Mouse (Mus musculus): ENCODE measurements at regions not wholly inside any gene's neighbourhood (a gene's known extent, or its start where the extent isn't known, plus 50 kb on each side); places are given as distances from the start of the nearest gene placed in this dataset.

- DNase-seq (ENCODE audit: low spot score) = no peak
Observed at GRCm38 (mm10) chr16:55582029-55582428, 256.7 kb downstream of the Nfkbiz start.

GRCm38 (mm10) chr16:55580827-55581226 is 257.9 kb downstream of the Nfkbiz start:
- no peak for DNase-seq (ENCODE audit: low spot score)

- no peak for DNase-seq (ENCODE audit: low spot score)
Observed at GRCm38 (mm10) chr16:55578686-55579085, 260.0 kb downstream of the Nfkbiz start.

DNA sequence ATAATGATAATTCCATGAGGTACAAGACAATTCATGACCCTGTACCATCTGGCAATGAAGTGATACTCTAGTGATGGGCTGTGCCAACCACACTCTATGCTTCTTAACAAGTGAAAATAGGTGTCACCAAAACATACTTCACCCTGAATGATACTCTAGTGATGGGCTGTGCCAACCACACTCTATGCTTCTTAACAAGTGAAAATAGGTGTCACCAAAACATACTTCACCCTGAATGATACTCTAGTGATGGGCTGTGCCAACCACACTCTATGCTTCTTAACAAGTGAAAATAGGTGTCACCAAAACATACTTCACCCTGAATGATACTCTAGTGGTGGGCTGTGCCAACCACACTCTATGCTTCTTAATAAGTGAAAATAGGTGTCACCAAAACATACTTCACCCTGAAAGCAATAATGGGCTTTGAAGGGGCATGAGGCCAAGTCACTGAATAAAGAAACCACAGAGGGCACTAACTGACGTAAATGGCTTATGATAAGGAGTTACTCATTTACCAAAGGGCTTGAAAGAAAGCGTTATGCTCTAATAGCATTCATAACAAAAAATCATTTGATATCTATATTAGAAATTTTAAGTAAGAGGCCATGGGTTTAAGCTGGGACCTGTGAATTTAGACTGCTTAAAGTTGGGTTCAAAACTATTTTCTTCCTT is 263.0 kb downstream of the Nfkbiz start:
- DNase-seq (ENCODE audit: low spot score) = peak; percentile 14

GRCm38 (mm10) chr16:55571106-55571505 is 267.6 kb downstream of the Nfkbiz start:
- DNase-seq (ENCODE audit: low spot score) = peak; percentile 58

DNA sequence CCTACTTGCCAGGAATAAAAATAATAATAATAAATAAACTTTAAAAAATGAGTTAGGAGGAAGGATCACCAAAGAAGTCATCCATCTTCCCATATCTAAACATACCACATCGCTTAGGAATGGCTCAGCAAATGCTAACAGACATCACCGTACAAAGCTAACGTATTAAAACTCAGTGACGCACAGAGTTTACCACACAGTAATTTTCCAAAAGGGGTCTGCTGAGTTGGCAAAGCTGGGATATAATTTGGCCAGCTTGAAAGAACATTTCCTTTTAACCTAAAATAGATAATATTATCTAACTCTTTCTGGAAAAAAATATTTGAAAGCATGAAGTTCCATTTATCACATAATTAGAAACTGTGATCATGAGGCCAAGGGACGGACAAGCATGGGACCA is 268.6 kb downstream of the Nfkbiz start:
- DNase-seq (ENCODE audit: low spot score) = peak; percentile 13

- no peak for DNase-seq (ENCODE audit: low spot score)
Observed at GRCm38 (mm10) chr16:55555821-55556535, 258.2 kb upstream of the Zpld1 start.

DNA sequence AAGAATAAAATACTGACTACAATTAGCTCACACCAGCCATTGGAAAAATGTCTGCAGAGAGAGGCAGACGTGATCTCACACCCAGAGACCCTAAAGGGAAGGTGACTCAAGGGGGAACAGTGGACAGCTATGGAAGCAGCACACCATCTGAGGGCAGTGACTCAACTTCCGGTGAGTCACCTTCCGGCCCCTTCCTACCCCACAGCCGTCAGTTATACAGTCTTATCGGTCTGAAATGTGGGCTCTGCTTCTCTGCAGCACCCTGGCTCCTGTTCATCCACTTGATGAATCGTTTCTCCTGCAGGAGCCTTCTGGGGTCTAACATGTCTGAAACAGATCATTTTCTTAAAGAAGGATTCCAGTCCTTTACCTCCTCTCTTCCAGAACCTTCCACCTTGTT is 257.4 kb upstream of the Zpld1 start:
- no peak for DNase-seq (ENCODE audit: low spot score)

- no peak for DNase-seq (ENCODE audit: low spot score)
Observed at GRCm38 (mm10) chr16:55553896-55554295, 256.1 kb upstream of the Zpld1 start.

GRCm38 (mm10) chr16:55551348-55551747 is 253.6 kb upstream of the Zpld1 start:
- no peak for DNase-seq (ENCODE audit: low spot score)

DNA sequence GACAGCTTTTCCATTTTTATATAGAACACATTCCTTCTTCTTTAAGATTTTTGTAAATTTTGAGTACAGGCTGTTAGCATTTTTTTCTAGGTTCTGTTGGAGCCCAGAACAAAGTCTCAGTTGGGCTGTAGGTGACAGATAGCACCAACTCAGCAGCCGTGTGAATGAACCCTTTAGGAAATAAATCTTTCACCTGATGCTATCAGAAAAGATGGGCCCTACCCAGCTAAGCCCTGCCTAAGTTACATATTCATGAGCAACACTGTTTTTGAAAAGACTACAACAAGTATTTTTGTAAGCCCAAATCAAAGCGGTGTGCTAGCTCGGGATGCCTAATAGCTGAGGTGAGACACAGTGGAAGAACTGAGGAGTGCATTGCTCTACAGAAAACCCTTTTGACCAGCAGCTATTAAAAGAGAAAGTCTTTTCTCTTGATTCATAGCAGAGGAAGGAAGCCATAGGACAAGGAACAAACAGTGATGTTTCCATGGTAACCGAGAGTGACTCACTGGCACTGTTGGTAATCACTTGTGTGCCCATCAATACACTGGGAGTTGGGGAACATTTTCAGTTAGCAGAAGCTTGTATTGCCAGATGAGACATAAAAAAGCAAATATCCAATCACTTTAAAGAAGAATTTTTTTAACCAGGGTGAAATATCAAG is 253.0 kb upstream of the Zpld1 start:
- DNase-seq (ENCODE audit: low spot score) = peak; percentile 53

DNA sequence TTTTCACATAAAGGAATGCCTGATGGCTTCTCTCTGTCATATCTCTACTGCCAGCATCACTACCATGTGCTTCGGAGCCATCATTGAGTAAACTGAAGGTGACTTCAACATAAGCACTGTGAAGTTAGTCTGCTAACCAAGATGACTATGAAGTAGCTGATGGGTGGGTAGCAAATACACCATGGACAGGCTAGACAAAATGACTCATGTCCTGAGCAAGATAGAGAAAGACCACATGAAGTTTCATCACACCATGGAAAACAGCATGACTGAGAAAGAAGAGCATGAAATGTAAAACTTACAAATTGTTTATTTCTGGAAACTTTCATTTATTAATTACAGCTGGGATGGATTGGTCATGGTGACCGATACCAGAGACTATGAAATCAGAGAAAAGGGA is 249.3 kb upstream of the Zpld1 start:
- no peak for DNase-seq (ENCODE audit: low spot score)

DNA sequence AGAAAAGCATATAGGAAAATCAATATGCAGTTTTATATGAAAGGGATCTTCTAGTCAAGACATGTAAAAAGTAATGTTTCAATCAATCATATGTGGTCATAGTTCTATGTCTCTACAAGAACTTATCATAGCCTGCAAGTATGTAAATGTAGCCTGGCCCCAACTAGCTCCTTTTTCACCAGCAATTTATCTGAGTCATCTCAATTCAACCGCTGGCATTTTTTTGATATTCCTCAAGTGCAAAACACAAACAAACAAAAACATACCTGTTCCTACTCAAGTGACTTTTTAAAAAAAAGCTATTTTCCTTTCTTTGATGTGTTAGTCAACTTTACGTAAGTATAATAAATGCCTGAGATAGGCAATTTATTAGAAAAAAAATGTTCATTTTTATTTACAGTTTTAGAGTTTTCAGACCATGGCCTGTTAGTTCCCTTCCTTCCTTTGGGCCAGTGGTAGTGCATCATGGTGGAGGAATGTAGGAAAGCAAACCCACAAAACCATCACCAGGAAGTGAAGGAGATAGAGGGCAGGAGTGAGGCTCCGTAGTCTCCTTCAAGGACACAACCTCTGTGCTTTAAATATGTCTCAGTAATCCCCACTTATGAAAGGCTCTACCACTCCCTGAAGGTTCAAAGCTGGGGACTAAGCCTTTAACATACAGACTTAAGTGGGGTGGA is 242.7 kb upstream of the Zpld1 start:
- DNase-seq (ENCODE audit: low spot score) = no peak

GRCm38 (mm10) chr16:55539179-55539578 is 241.4 kb upstream of the Zpld1 start:
- no peak for DNase-seq (ENCODE audit: low spot score)

- DNase-seq (ENCODE audit: low spot score) = no peak
Observed at GRCm38 (mm10) chr16:55537548-55537947, 239.8 kb upstream of the Zpld1 start.

DNA sequence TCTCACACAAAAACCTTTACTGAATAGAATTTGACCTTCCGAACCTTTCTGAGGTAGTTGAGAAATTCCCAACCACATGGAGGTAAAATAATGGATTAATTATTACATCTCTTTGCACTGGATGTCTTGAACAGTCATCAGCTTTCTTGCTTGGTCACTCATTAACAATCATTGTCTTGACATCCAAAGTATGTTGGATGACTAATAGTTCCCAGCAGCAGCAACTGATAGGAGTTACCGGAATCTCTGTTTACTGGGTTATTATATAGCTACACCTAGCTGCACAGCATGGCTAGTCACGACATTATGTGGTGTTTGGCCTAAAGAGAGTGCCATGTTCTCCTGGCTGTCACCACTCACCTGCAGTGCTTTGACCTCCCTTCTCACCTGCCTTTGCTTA is 234.9 kb upstream of the Zpld1 start:
- DNase-seq (ENCODE audit: low spot score) = no peak

GRCm38 (mm10) chr16:55530844-55531243 is 233.1 kb upstream of the Zpld1 start:
- DNase-seq (ENCODE audit: low spot score) = no peak

DNA sequence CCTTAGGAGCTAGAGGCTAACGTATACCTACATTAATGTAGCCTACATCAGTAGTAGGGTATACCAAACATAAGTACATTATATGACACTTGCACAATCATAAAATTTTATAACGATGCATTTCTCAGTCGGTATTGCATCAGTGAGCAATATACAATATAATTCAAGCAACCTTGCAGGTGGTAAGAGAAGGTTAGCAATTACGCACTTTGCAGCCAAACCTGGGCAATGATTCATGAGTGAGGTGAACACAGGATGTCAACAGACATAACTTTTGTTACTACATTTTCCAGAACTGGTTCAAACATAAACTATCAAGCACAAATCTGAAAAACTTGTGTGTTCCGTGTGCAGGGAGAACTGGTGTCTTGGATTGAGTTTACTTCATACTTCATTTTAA is 229.9 kb upstream of the Zpld1 start:
- no peak for DNase-seq (ENCODE audit: low spot score)

- DNase-seq (ENCODE audit: low spot score) = no peak
Observed at GRCm38 (mm10) chr16:55526230-55526842, 228.6 kb upstream of the Zpld1 start.

DNA sequence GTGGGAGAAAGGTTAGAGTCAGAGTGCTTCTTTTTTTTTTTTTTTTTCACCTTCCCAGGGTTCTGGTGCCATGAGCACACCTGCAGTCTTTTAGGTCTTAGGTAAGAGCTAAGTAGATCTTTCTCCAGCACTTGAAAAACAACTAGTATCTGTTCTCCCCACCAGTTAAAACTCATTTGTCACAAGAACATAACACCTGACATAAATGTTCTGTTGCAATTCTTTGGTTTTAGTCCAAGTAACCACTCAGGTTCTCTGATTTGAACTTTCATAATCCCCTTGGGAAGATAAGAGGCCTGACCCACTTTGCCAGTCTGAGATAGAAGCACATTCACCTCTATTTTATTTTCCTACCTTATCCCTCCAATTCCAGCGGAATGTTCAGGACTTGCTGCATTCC is 225.5 kb upstream of the Zpld1 start:
- DNase-seq (ENCODE audit: low spot score) = peak; percentile 77

DNA sequence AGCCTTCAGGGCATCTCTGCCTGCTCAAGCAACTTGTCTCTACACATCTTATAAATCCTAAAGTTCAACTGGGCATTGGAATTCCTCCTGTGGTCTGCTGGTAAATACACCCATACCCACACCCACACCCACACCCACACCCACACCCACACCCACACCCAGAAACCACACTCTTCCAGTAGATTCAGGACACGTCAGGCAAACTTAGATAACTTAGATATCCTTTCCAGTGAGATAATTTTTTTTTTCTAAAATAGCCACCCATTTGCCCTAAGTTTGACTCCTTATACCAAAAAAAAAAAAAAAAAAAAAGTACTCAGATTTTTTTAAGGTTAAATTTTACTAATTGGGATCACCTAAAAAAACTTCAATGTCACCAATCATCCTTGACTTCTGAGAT is 224.5 kb upstream of the Zpld1 start:
- DNase-seq (ENCODE audit: low spot score) = no peak

DNA sequence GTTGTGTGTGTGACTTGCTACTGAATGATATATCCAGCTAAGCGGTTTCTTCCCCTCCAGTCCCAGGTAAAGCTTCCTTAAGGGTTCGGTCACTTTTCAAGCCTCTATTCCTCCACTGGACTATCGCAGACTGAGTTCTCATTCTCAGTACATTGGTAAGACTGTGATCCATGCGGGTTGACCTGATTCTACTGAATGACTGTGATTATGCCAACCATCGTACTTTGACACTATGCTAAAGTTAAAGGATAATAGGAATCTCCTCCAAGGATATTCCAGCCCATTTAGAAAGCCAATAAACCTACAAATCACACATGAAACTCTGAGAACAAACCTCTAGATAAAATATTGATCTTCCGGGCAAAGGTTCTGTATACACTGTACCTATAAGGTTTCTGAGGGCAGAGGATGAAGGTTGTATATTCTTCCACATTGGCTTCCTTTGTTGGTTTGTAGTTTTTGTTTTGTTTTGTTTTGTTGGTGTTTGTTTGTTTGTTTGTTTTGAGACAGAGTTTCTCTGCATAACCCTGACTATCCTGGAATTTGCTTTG is 223.7 kb upstream of the Zpld1 start:
- no peak for DNase-seq (ENCODE audit: low spot score)
